Mouse (Mus musculus): ENCODE measurements around the gene Snrk.
"Not testable (repeated sequence)": the region's sequence is repeated elsewhere in the genome, so short reads cannot be mapped to it uniquely, and the experiment has no call there.

Snrk gene

DNA sequence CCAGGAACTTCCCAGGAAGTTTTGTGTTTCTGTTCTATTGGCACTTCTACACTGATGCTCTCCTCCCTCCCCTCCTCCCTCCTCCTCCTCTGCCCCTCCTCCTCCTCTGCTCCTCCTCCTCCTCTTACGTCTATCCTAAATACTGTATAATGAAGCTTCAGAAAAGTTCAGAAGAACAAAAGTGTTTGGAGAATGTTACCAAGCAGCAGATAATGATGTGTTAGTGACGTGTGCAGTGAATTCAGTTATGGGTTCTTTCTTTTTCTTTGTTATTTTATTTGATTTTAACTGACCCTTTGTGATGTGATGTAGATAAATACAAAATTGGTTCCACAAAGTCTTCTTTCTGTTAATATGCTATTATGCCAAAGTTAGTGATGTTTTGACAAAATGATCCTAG is 22.2 kb downstream of the Snrk start:
- no peak for DNase-seq (ENCODE audit: extremely low read depth, low read depth, low spot score)

DNA sequence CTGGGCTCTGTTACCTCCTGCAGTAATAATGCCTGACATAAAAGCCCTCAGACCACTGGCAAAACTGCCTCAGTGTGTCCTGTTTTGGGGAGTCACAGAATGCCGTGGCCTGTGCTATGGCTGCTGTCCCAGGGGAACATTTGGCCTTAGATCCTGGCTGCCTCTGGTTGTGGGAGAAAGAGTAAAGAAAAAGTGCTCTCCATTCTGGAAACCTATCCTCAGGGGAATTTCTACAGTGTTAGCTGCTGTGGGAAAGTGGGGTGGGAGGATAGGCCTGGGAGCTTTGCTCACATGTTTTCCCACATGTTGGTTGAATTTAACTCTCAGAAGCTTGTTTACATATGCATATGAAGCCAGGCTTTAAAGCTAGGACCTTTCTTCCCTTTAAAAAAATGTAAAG is 26.2 kb downstream of the Snrk start:
- no peak for DNase-seq (ENCODE audit: extremely low read depth, low read depth, low spot score)

DNA sequence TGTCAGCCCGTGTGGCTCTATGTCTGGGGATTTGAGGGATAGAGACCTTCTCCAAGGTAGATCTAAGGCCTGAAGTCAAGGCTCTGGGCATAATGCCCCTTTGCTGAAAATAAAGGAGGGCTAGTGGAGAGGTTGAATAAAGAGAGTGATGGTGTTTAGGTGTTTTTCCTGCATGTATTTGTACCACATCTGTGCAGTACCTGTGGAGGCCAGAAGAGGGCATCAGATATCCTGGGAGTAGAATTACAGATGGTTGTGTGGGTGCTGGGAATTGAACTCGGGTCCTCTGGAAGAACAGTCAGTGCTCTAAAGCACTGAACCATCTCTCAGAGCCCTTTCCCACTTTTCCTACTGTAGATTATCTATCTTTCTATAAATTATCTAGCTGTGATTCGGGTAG is 27.7 kb downstream of the Snrk start:
- no peak for DNase-seq (ENCODE audit: extremely low read depth, low read depth, low spot score)

DNA sequence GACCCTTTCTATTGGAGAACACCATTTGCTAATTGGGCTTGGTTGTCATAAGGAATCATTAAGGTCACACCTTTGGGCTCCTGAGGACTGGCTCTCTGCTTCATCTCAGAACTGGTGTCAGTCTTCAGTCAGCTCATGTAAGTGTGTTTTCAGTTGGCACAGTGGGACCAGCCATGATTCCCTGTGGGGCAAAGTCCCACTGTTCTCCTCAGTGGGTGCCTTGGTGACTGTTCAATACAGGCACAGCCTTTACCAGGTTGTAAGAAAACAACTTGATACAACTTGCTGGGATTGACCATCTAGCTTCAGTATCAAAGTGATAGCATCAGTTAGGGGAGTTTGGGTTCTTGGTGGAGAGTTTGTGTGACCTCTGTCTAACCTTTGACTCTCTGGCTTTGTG is 28.6 kb downstream of the Snrk start:
- no peak for DNase-seq (ENCODE audit: extremely low read depth, low read depth, low spot score)

DNA sequence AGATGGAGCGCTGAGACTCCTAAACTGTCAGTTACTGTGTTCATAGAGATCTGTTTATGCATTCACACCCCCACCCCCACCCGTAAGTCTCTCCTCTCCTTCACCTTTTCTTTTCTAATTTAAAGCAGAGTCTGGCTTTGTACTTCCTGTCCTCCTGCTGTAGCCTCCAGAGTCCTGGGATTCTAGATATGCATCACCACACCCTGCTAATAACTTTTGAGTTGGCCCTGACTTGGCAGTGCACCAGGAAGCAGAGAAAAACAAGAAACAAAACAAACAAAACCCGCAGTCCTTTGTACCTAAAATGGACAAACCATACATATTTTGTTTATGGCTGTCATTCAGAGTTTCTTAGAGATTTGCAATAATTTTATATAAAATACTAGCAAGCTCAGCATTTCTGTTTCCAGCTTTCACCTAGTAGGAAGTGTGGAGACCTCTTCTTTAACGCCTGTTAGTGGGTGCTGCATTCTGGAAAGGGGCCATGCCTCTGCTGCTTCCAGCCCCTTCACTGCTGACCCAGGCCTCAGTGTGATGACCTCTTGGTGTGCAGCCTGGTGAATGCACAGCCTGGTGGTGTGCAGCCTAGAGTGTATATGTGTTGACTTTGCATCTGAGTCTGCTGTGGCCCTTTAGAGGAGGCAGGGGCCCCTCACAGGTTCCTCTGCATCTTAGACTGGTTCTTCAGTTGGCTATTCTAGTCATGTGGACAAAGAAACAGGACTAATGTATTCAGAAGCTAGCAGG is 29.2 kb downstream of the Snrk start:
- no peak for DNase-seq (ENCODE audit: extremely low read depth, low read depth, low spot score)

DNA sequence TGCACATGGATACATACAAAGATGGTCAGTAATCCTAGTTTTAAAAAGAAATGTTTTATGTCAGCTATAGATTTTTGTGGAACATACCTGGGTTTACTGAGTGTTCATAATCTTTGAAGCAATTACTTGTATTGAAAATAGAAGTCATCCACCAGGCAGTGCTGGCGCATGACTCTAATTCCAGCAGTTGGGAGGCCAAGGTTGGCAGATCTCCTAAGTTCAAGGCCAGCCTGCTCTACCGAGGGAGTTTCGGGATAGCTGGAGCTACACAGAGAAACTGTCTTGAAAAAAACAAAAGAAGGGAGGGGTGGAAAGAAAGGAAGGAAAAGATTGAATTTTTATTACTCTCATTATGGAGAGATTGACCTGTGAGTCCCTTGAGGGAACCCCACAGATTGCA is 31.3 kb downstream of the Snrk start:
- no peak for DNase-seq (ENCODE audit: extremely low read depth, low read depth, low spot score)

DNA sequence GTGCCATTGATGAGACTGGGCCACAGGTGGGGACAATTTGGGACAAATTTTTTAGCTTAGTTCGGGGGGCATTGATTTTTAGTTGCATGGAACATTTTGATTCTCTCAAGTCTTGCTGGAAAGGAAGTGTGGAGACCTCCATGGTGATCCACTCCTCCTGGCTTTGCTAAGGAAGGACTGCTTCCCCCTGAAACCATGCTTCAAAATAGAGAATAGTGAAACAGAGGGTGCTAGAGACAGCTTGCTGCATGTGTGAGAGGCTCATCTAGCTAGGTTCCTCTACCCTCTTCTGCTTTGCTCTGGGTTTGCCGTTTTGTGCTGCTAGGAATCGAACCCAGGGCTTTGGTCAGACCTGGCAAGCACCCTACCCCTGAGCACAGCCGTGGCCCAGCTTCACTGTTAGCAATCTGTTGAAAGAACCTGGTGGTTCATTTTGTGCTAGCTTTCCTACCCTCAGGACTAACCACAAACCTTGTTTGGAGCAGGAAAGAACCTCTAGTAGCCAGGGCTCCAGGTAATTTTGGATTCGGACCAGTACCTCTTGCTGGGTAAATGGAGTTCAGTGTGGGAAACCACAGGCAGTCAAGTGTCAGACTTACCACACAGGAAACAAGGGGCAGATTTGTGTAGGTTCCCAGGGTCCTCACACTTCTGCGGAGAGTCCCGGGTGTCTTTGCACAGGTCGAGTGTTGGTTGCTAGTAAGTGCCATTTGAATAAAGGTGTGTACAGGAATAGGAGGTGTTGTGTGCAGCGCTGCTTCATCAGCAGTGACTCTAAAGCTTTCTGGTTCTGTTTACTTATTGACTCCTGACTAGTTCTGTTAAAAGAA is 33.1 kb downstream of the Snrk start:
- DNase-seq (ENCODE audit: extremely low read depth, low read depth, low spot score), result peak; percentile 51

DNA sequence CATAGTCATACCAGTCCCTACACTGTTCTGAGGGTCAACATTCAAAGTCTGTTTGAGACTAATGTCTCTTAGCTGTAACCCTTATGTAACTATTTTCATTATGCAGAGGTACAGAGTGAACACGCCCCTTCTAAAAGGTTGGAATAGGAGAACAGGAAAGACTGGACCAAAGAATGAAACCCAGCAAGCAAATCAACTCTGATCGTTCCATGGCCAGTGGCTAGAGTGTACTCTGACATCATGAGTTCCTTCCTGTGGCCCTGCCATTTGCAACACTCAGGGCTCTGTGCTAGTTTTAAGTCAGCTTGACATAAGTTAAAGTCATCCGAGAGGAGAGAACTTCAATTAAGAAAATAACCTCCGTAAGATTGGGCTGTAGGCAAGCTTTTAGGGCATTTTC is 35.0 kb downstream of the Snrk start:
- peak; percentile 61 for DNase-seq (ENCODE audit: extremely low read depth, low read depth, low spot score)

DNA sequence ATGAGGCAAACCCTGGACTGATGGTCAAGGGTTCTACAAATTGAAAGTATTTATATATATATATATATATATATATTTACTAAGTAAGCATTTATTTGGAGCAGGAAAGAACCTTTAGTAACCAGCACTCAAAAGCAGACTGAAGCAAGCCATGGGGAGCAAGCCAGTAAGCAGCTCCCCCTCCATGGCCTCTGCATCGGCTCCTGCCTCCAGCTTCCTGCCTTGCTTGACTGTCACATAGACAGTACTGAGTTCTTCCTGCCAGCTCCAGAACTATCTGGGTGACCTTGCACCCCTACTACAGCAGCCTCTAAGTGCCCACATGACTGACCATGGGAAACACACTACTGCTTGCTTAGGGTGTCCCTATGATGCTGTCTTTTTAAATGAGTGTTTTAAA is 35.4 kb downstream of the Snrk start:
- no peak for DNase-seq (ENCODE audit: extremely low read depth, low read depth, low spot score)

DNA sequence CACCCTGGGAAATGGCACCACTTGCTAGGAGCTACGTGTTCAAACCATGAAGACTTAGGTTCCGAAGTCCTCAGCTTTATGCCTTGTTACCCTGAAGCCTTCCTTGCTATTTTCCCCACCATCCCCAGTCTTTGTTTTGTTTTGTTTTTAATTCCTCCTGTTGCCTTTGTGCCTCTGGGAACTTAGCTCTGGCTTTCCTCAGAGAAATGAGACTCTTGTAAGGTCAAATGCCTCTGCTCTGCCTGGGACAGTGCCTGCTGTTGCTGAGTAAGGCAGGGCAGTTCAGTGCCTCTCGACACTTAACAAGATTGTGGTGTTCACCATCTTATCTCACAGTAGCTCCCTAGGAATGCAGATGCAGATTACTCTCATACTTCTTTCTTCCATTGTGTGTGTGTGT is 36.4 kb downstream of the Snrk start:
- no peak for DNase-seq (ENCODE audit: extremely low read depth, low read depth, low spot score)

DNA sequence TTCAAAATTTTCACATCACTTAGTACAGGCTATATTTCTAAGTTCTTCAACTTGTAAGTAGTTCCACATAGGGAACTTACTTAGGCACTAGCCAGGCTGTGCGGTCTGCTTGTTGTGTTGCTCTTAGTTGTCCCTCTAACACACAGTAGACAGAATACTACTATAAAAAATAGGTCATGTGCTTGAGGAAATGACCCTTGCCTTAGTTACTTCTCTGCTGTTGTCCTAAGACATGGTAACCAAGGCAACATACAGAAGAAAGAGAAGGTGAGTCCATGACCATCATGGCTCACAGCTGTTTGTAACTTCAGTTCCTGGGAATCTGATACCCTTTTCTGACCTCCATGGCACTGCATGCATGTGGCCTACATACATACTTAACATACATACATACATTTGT is 38.1 kb downstream of the Snrk start:
- no peak for DNase-seq (ENCODE audit: extremely low read depth, low read depth, low spot score)

DNA sequence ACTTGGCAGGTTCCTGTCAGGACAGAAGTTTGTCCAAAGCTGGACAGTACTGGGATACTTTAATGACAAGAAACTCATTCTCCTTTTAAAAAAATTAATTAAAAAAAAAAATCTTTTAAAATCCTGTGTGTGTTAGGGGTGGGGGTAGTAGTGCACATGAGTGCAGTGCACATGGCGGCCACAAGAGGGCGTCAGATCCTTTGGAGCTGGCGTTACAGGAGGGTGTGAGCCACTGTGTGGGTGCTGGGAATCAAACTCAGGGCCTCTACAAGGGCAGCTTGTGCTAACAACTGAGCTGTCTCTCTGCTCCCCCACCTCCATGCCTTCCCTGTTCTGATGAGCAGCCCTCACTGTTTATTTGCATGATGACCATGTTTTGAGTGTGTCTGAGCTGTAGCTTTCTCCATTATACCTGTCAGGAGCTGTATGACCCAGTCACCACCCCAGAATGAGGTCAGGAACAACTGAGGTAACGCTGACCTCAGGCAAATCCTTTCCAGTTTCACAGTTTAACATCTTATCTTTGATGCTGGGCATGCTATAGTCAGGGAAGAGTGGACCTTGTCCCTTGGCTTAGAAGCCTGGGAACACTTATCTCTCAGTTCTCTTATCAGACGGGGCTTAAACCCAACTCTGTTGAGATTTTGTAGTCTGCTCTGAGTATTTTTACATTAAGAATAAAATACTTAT is 39.5 kb downstream of the Snrk start:
- DNase-seq (ENCODE audit: extremely low read depth, low read depth, low spot score), result no peak

DNA sequence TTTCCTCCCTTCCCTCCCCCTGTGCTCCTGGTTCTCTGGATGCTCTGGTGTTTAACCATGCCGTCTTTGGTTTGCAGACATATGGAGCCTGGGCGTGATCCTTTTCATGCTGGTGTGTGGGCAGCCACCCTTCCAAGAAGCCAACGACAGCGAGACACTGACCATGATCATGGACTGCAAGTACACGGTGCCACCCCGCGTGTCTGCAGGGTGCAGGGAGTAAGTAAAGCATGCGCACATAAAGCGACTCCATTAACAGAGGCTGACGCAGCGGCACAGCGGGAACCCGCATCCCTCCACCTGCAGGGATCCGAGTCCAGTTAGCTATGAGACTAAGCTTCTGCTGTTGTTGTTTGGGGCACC is 40.0 kb downstream of the Snrk start:
- DNase-seq (ENCODE audit: extremely low read depth, low read depth, low spot score), result no peak

DNA sequence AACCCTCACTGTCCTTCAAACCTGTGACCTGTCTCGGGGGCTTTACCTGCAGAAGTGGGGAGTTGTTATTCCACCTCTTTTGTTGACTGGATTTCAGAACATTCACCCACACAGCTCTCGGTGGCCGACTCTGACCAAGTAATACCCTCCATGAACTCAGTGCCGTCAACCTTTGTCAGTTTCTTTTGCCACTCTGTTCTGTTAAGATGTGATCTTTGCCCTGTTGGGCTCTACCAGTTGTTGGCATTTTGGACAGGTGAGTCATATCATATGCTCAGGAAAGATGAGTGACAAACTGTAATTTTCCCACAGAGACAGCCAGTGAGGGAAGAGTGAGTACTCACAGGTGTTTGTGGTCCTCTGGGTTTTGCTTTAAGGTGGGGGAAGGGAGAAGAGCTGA is 47.5 kb downstream of the Snrk start:
- DNase-seq (ENCODE audit: extremely low read depth, low read depth, low spot score), result no peak

DNA sequence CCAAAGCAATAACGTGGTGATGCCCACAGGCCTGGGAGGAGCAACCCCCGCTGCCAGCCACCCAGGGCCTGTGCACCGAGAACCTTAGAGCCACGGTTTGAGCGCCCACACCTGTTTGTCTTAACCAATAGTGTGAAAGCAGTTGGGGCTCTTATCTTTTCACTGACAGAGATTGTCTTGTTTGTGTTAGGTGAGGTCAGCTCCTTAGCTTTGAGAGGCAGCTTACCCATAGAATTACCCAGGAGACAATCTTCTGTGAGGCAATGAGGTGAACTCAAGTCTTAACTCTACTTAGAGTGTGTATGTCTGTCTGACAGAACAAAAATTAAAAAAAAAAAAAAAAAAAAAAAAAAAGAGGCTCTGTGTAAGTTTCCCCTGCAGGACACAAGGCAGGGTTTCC is 50.7 kb downstream of the Snrk start:
- not testable (repeated sequence) for DNase-seq (ENCODE audit: extremely low read depth, low read depth, low spot score)

DNA sequence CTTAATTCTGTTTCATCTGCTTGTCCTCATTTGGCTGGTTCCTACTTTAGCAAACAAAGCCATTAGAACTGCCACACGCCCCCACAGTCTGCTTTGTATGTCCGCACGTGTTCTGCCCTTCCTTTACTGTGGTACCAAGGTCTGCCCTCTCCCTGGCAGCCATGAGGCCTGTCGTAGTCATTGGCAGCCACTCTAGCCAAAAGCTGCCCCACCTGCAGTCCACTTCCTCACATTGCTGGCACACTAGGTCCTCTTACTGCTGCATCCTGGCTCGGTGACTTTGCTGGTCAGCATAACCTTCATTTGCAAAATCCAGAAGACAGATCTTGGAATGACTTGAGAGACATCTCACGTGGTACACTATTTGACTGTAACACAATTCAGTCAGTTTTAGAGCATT is 52.8 kb downstream of the Snrk start:
- no peak for DNase-seq (ENCODE audit: extremely low read depth, low read depth, low spot score)

DNA sequence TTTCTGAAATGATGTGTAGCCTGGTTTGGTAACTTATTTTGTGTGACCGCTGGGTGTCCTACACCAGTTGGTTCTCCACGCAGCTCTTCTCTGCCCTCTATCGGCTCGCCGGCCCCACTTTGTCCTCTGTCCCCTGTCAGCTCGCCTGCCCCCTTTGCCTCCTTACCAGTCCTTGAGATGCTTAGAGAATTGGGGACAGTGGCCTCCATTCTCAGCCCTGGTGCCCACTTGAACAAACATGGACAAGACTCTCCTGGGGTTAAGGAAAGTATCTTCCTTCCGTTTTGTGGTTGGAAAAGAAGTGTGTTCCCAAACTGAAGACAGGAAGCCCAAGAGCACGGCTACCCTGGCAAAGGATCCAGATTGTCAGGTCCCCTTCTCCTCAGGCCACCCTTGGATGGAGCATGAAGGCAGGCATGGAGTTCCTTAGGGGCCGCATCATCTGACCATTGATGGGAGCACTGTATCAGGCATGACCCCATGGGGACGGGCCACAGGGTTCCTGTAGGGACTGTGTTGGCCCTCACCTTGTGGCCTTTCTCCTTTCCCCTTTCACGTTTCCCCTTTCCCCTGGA is 55.6 kb downstream of the Snrk start:
- DNase-seq (ENCODE audit: extremely low read depth, low read depth, low spot score), result no peak

DNA sequence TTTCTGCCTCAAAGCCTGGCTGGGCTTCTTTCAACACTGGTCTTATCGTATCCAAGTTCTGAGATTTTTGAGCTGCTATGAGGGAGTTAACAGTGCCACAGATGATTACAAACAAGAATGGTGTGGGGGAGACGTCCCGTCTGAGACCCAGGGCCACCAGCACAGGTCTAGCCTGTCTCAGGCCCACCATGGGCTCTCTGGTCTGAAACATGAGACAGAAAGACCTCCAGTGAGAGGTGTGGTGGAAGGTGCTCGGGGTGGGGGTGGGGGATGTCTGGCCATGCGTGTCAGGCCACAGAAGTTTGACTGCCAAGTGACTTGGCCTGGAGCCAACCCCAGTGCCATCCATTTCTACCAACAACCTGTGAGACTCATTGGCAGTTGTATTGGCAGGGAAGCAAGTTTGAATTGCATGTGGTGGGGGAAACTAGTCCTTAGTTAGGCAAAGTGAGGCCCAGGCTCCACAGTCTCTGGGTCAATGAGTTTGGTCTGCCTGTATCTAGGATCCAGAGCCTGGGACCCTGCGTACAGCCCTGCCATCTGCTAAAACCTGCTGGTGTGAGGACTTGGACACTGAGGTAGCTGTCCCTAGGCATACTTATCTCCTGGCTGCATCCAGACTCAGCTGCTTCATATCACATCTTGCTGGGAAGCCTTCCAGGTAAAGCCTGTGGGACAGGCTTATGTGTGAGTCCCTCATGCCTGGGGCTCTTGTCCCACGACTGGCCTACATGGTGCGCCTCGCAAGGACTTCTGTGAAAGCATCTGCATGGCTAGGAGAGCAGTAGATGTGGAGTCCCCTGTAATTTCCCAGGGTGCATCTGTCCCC is 56.6 kb downstream of the Snrk start:
- no peak for DNase-seq (ENCODE audit: extremely low read depth, low read depth, low spot score)

DNA sequence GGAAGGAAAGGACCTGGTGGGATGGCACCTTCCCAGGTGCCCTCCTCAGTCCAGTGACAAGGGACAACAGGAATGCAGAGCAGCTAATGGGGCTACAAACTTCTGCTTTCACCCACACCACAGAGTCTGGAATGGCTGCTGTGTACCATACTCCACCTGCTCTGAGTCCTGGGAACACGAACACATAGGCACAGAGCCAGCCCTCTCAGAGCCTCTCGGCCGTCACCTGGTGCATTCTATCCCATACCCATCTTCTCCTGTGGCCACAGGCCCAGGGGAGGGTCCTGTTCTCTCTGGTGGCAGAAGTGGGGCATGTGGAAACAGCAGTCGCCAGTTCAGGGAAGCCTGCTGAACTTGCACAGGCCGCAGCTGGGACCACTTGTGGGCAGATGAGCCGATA is 57.7 kb downstream of the Snrk start:
- no peak for DNase-seq (ENCODE audit: extremely low read depth, low read depth, low spot score)

DNA sequence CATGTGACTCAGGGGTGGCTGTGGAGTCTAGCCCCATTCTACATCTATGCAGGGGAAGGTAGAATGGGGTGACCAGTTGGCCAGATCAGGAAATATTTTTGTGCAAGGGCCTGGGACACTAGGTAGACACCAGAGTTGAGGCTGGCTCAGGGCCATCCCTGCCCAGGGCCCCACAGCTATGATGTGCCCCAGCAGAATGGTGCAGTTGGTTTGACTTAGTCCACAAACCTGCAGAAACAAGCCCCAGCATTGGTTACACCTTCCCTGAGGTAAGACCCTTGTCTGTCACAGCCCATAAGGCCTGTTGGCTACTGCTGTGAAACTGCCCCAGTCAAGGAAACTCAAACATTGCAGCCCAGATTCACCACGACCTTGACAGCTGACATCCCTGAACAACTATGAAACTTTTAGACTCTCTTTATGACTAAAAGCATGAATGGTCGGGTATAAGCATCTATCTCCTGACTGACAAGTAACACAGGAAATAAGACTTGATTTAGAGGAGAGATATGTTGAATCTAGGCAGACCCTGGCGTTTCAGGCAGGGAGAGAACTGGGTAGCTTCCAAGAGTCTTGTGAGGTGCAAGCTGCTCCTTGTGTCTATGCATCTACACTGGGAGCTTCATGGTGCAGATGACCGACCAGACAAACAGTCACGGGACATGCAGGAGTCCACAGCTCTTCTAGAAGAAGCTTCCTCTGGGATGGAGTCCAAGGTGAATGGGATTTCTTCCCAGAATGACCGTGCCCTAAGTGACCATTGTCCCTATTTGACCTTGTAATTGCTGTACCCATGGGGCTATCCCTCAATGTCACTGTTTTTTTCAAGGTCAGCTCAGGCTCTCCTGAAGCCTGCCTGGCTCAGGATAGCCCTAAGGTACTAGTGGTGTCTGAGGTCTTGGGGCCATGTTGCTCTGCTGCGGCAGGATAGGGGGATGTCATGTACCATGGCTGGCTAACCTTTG is 60.5 kb downstream of the Snrk start:
- DNase-seq (ENCODE audit: extremely low read depth, low read depth, low spot score), result no peak

Measured in fat pad, adult 2 months (tissue).